Mouse (Mus musculus) limb, embryonic 13.5 days (tissue): ENCODE measurements around the gene Rp2. TPM values are rescaled to one million over a fixed set of nuclear protein-coding genes. Genes with fewer than 3 reads are reported as not detected.
"Not testable (repeated sequence)": the region's sequence is repeated elsewhere in the genome, so short reads cannot be mapped to it uniquely, and the experiment has no call there.

ENCODE experiments used
- ATAC-seq: fragments of 200-750 bp; cut with Nextera tagmentation; 2 replicates; pipeline ENCODE4 v1.8.0; 2017; ENCODE audit warnings: low read depth, moderate number of reproducible peaks, moderate TSS enrichment; ENCODE audit not compliant: low FRiP score
- H3K27ac ChIP-seq: fragments of 300-500 bp; sonication (generic); 2 replicates; pipeline ENCODE4 v1.5.1; 2015; ENCODE audit warnings: inconsistent platforms, mild to moderate bottlenecking, moderate library complexity
- H3K27me3 ChIP-seq: fragments of 300-500 bp; sonication (generic); 2 replicates; pipeline ENCODE4 v1.6.1; 2015; ENCODE audit warnings: mild to moderate bottlenecking, inconsistent platforms
- H3K36me3 ChIP-seq: fragments of 300-500 bp; sonication (generic); 2 replicates; pipeline ENCODE4 v1.6.1; 2015; ENCODE audit warnings: inconsistent platforms, mild to moderate bottlenecking, moderate library complexity
- H3K4me1 ChIP-seq: fragments of 300-500 bp; sonication (generic); 2 replicates; pipeline ENCODE4 v1.6.1; 2015; ENCODE audit warnings: inconsistent platforms
- H3K4me2 ChIP-seq: fragments of 300-500 bp; sonication (generic); replicated peaks from 2 replicates; pipeline ENCODE4 v1.6.1; 2015; ENCODE audit warnings: inconsistent platforms, mild to moderate bottlenecking, moderate library complexity
- H3K4me3 ChIP-seq: fragments of 300-500 bp; sonication (generic); 2 replicates; pipeline ENCODE4 v1.5.1; 2015; ENCODE audit warnings: moderate library complexity, mild to moderate bottlenecking, inconsistent platforms
- H3K9ac ChIP-seq: fragments of 300-500 bp; sonication (generic); 2 replicates; pipeline ENCODE4 v1.6.1; 2015; ENCODE audit warnings: mild to moderate bottlenecking, inconsistent platforms
- H3K9me3 ChIP-seq: fragments of 300-500 bp; sonication (generic); 2 replicates; pipeline ENCODE4 v1.6.1; 2016; ENCODE audit warnings: inconsistent platforms
- WGBS: fragments of 180-500 bp; shearing (Covaris S2); methylation state at CpG from one replicate; pipeline ENCODE4 v1.1.7; 2015; 5-methylcytosine and 5-hydroxymethylcytosine counted together
- polyA plus RNA-seq: library from polyadenylated mRNA; unstranded; fragments of >200 nt; fragmentation: Nextera tagmentation; extraction: Ambion mirVana; gene quantifications from 2 replicates; pipeline ENCODE4 v1.2.1, GENCODE M21; 2015

Gene Rp2
- polyA plus RNA-seq, 1 experiment from 2014 or later: 19.5 TPM

- WGBS: 93% methylated on average over 9 of the region's 9 CpGs
- H3K4me2 ChIP-seq: not testable (repeated sequence)
Measured at GRCm38 (mm10) chrX:20391964-20392363, 27.7 kb downstream of the Rp2 start.

GRCm38 (mm10) chrX:20392942-20393341 is 28.7 kb downstream of the Rp2 start:
- 74% methylated on average over 3 of the region's 3 CpGs for WGBS

More at GRCm38 (mm10) chrX:20391964-20392363, 27.7 kb downstream of the Rp2 start:
- H3K27me3 ChIP-seq, H3K9ac ChIP-seq, H3K27ac ChIP-seq, ATAC-seq, H3K4me3 ChIP-seq, H3K4me1 ChIP-seq, H3K36me3 ChIP-seq, H3K9me3 ChIP-seq: not testable (repeated sequence)

DNA sequence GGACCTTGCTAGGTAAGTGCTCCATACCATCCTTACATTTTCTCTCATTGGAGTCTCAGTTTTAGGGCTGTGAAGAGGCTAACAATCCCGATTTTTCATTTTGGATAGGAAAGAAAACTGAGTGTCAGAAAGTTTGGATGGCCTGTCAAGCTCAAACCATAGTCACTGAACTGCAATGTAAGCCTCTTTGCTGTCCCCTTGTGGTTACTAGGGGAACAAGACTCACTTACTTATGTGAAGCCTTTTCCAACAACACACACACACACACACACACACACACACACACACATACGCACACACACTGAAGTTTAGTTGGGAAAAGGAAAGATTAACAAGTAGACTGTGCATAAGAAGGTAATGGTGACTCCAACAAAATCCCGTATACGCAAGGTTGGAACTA is 39.8 kb downstream of the Rp2 start:
- Histone ChIP-seq H3K4me2 (no peak overlapping the region), H3K9me3 (no peaks in the 10 kb centered on the region), H3K4me3 (no peak overlapping the region), H3K9ac (no peak overlapping the region), H3K27me3 (no peaks in the 10 kb centered on the region), H3K4me1 (no peaks in the 10 kb centered on the region), H3K27ac (no peak overlapping the region), H3K36me3 (no peaks in the 10 kb centered on the region)
- 79% methylated on average over 4 of the region's 4 CpGs for WGBS
- no peak for ATAC-seq

More at GRCm38 (mm10) chrX:20392942-20393341, 28.7 kb downstream of the Rp2 start:
- H3K36me3 ChIP-seq: no peaks in the 10 kb centered on the region
- ATAC-seq: no peak
- no peaks in the 10 kb centered on the region for H3K9me3 ChIP-seq
- no peak overlapping the region for H3K4me3 ChIP-seq
- no peaks in the 10 kb centered on the region for H3K27me3 ChIP-seq
- H3K4me1 ChIP-seq: no peaks in the 10 kb centered on the region
- no peak overlapping the region for H3K4me2 ChIP-seq
- H3K9ac ChIP-seq: no peak overlapping the region
- no peak overlapping the region for H3K27ac ChIP-seq

- H3K36me3 ChIP-seq: no peaks in the 10 kb centered on the region
- H3K9me3 ChIP-seq: no peaks in the 10 kb centered on the region
- H3K4me3 ChIP-seq: no peak overlapping the region
- H3K4me2 ChIP-seq: no peak overlapping the region
- no peak overlapping the region for H3K27ac ChIP-seq
- no peak overlapping the region for H3K9ac ChIP-seq
- no peaks in the 10 kb centered on the region for H3K4me1 ChIP-seq
- no peaks in the 10 kb centered on the region for H3K27me3 ChIP-seq
- no peak for ATAC-seq
- WGBS: 98% methylated on average over 2 of the region's 2 CpGs
Measured at GRCm38 (mm10) chrX:20406909-20407308, 42.6 kb downstream of the Rp2 start.

DNA sequence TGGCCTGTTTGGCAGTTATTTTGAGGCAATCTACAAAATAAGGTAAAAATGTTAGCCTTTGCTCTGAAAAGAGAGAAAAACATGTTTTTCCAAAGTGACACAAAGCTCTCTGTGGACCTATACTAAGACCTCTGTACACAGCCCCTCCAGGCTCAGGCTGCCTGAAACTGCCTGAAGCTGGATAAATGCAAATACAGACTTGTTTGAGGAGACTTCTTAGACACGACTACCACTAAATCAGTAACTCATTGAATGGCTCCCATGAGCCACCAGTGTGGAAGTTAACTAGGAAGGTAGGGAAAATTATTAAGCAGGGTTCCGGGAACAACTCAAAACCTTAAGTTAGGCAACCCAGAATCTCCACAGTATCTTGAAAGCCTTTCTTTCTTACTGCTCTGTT is 43.4 kb downstream of the Rp2 start:
- Histone ChIP-seq H3K9ac (no peak overlapping the region), H3K4me3 (no peak overlapping the region), H3K27ac (no peak overlapping the region), H3K4me2 (no peak overlapping the region), H3K36me3 (no peaks in the 10 kb centered on the region), H3K27me3 (no peaks in the 10 kb centered on the region), H3K4me1 (no peaks in the 10 kb centered on the region), H3K9me3 (no peaks in the 10 kb centered on the region)
- no peak for ATAC-seq
- WGBS: 73% methylated on average over 2 of the region's 2 CpGs

DNA sequence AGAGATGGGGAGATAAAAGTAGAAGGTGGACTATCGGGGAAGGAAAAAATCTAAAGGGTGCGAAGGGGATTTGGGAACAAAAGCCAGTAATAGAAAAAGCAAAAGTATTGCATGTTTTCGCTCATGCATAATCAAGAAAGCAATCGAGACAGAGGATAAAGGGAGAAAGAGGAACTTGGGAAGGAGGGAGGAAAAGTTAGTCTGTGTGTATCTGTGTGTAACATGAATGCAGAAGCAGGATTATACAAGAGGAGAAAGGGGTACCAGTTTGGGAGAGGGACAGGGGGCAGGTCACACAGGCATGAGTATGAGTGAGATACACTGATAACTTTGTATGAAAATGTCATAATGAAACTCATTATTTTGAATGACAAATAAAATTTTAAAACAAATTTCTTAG is 47.1 kb downstream of the Rp2 start:
- Histone ChIP-seq H3K27me3 (no peaks in the 10 kb centered on the region), H3K4me1 (no peaks in the 10 kb centered on the region), H3K36me3 (no peaks in the 10 kb centered on the region), H3K9me3 (no peaks in the 10 kb centered on the region), H3K27ac (no peak overlapping the region), H3K4me2 (no peak overlapping the region), H3K9ac (no peak overlapping the region), H3K4me3 (no peak overlapping the region)
- no peak for ATAC-seq
- WGBS: 95% methylated on average over 4 of the region's 4 CpGs

GRCm38 (mm10) chrX:20412221-20412620 is 47.9 kb downstream of the Rp2 start:
- Histone ChIP-seq H3K9me3 (no peaks in the 10 kb centered on the region), H3K27me3 (no peaks in the 10 kb centered on the region), H3K9ac (no peak overlapping the region), H3K4me2 (no peak overlapping the region), H3K4me3 (no peak overlapping the region), H3K4me1 (no peaks in the 10 kb centered on the region), H3K36me3 (no peaks in the 10 kb centered on the region), H3K27ac (no peak overlapping the region)
- 83% methylated on average over 3 of the region's 3 CpGs for WGBS
- no peak for ATAC-seq

DNA sequence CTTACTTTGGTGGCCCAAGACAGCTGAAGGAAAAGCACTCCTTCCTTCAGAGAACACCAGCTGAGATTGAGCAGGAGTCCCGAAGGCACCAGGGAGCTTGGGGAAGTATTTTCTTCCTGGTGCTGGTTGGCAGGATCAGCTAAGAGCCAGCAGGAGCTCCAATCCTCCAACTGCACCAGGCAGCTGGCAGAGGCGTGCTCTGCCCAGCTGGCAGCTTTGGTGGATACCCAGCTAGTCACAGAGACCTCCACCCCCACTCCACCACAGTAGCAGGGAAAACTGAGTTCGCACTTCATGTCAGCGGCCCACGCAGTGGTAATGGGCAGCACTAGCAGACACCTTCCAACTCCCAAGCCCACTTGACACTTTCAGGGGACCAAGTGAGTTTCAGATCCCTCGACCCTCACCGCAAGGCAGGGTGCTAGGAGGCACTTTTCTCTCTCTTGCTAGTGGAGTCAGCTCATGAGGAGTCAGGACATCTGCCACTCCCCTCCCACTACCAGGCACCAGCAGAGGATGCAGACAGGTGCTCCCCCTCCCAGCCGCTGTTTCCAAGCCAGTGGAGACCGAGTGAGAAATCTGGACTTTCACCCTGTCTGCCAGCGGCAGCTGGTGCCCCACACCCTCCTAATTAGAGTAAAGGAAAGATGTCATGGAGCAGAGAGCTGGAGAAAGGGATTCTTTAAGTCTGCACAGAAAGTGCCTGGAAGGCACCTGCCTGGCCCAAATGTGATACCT is 50.8 kb downstream of the Rp2 start:
- Histone ChIP-seq H3K4me3 (no peak overlapping the region), H3K4me2 (no peak overlapping the region), H3K9me3 (no peaks in the 10 kb centered on the region), H3K4me1 (no peaks in the 10 kb centered on the region), H3K27ac (no peak overlapping the region), H3K36me3 (no peaks in the 10 kb centered on the region), H3K9ac (no peak overlapping the region), H3K27me3 (no peaks in the 10 kb centered on the region)
- 48% methylated on average over 10 of the region's 10 CpGs for WGBS
- no peak for ATAC-seq

DNA sequence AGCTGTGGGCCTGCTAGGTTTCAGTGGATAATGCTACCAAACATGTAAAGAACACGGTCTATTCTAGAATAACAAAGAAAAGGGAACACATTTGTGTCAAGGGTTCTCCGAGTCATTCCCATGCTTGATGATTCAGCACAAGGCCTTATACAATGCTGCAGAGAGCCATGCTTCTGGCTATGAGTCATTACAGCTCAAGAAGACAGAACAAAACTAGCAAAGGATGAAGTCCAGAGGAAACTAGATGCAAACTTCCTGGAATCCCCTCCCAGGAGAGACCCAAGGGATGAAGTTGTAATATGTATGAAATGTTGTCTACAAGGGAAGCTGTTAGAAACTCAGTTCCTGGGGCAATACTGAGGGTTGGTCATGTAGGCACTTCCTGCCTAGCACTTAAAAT is 54.2 kb downstream of the Rp2 start:
- Histone ChIP-seq H3K27ac (no peak overlapping the region), H3K27me3 (no peaks in the 10 kb centered on the region), H3K9me3 (no peaks in the 10 kb centered on the region), H3K4me2 (no peak overlapping the region), H3K36me3 (no peaks in the 10 kb centered on the region), H3K4me3 (no peak overlapping the region), H3K4me1 (no peaks in the 10 kb centered on the region), H3K9ac (no peak overlapping the region)
- no peak for ATAC-seq
- WGBS: 94% methylated on average over 2 of the region's 2 CpGs

DNA sequence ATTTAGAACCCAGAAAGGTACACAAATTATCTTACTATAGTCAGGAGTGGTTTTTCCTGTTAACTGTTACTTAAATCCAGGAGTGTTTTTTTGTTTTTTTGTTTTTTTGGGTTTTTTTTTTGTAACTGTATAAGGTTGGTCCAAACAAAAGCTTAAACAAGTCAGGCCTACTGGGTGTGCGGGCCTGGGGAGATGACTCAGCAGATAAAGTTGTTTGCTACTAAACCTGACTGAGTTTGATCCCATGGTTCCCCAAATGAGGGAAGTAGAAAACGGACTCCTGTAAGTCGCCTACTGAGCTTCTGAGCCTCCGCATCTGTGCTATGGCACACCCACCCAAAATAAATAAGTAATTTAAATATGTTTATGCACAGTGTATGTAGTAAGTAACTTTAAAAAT is 55.3 kb downstream of the Rp2 start:
- Histone ChIP-seq H3K27me3 (no peaks in the 10 kb centered on the region), H3K4me2 (no peak overlapping the region), H3K36me3 (no peaks in the 10 kb centered on the region), H3K4me3 (no peak overlapping the region), H3K4me1 (no peaks in the 10 kb centered on the region), H3K9me3 (no peaks in the 10 kb centered on the region), H3K27ac (no peak overlapping the region), H3K9ac (no peak overlapping the region)
- ATAC-seq: no peak
- WGBS: 82% methylated on average over 4 of the region's 4 CpGs

- 0 out of 2 replicates have a peak, but pooled peaks cover 3% of the 10 kb centered on the region for H3K4me1 ChIP-seq
- no peaks in the 10 kb centered on the region for H3K9me3 ChIP-seq
- peak within 1 kb of the TSS; percentile 75 for H3K9ac ChIP-seq
- 15% methylated on average over 35 of the region's 67 CpGs for WGBS
- peak within 1 kb of the TSS; percentile 65 for H3K4me2 ChIP-seq
- H3K27me3 ChIP-seq: no peaks in the 10 kb centered on the region
- peak; percentile 96 for ATAC-seq
- H3K36me3 ChIP-seq: 0 out of 2 replicates have a peak, but pooled peaks cover 2% of the 10 kb centered on the region
- peak within 1 kb of the TSS; percentile 61 for H3K4me3 ChIP-seq
- peak within 1 kb of the TSS; percentile 75 for H3K27ac ChIP-seq
Measured at GRCm38 (mm10) chrX:20425140-20425838, 61.0 kb downstream of the Rp2 start, which contains the start of gene Jade3. Gene Jade3, plus strand, starts transcription at chrX:20425688.

DNA sequence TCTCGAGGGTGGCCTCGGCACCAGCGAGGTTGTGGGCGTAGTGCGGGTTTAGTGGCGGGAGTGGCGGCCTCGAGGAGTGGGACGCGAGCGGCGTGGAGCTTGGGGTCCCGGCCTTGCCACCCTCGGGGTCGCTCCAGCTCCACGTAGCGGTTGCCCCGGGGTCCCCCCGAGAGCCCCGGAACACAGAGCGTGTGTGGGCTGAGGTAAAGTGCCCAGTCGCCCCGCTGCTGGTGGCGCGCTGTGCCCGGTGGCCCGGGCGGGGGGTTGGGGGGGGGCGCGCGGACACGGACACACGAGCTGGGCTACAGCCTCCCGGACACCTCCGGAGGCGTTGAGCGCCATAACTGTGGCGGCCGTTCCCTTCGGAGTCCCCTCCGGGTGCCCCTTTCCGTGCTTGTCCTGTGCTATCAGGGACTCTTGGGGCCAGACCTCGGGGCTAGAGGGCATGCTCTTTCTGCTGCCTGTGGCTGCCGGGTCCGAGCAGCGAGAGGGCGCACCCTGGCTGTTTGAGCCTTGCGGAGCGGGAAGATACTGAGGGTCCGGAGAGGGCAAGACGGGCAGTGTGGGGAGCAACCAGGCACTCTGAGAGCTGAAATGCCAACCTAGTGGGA is 61.7 kb downstream of the Rp2 start:
- Histone ChIP-seq H3K36me3 (0 out of 2 replicates have a peak, but pooled peaks cover 2% of the 10 kb centered on the region), H3K27ac (peak overlapping the region; percentile 75), H3K4me2 (peak overlapping the region; percentile 65), H3K4me1 (0 out of 2 replicates have a peak, but pooled peaks cover 3% of the 10 kb centered on the region), H3K9ac (peak overlapping the region; percentile 75), H3K9me3 (no peaks in the 10 kb centered on the region), H3K4me3 (peak overlapping the region; percentile 61), H3K27me3 (no peaks in the 10 kb centered on the region)
- WGBS: 6% methylated on average over 33 of the region's 51 CpGs
- no peak; the same call in 1 of the 2 replicates for ATAC-seq
